Mouse (Mus musculus) liver, embryonic 14 days (tissue): ENCODE measurements around the gene Oasl2. TPM values are rescaled to one million over a fixed set of nuclear protein-coding genes. Genes with fewer than 3 reads are reported as not detected.

Source experiments
- polyA plus RNA-seq: library from polyadenylated mRNA; depleted of rRNA; stranded (reverse); fragments of >200 nt; gene quantifications from 2 replicates; pipeline ENCODE4 v1.2.3, GENCODE M21; 2012; rRNA removed

Gene Oasl2
- polyA plus RNA-seq: 1.9 and 3.1 TPM in 2 replicates

GRCm38 (mm10) chr5:114896688-114897373 lies at the start of gene Oasl2:
TSS of gene Oasl2 (plus strand) at chr5:114896936.

GRCm38 (mm10) chr5:114853364-114853763 lies 43.4 kb upstream of the Oasl2 start, which contains the start of gene 4930519G04Rik:
TSS of gene 4930519G04Rik (plus strand) at chr5:114853664.

DNA sequence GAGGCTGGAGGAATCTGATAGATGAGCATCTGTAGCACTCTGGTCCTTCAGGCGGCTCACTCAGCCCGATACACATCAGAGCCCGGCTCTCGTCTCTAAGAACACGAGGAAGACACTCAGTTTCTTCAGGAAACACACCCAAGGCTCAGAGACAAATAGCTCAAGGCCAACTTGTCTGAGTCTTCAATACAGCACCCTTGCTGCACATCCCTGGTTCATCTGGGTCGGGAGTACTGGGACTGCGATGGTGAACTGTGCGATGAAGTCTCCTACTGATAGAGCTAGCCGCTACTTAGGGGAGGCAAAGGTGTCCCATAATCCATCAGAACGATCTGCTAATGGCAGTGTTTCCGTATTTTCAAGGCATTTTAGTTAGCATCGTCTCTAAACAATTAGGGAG lies 38.2 kb upstream of the Oasl2 start, which contains the start of gene Gm9936:
Gene Gm9936 (minus strand): TSS at position 101 of the 400 bp plus-strand sequence.

DNA sequence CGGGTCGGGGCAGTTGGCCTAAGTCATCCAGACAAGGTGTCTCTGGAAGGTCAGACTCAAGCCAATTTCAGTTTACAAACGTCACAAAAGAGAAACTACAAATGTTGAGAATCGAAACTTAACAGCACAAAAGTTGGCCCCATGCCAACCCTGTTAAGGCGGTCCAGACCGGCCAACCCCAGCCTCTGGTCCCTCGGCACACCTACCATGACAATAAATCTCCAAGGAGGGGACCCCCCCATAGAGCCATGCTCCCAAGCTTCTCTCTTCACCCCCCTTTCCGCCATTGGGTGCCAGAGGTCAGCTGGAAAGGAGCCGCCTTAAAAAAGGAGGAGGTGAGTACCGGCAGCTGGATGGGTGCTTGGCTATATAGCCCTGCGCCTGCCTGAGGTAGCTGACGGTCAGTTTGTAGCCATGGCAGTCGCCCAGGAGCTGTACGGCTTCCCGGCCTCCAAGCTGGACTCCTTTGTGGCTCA lies 26.3 kb downstream of the Oasl2 start, which contains the start of gene Oasl1:
Gene Oasl1 (plus strand): TSS at position 243 of the 476 bp plus-strand sequence.

GRCm38 (mm10) chr5:114942074-114942765 lies 45.5 kb downstream of the Oasl2 start, which contains the start of gene 2210016L21Rik:
TSS of gene 2210016L21Rik (plus strand) at chr5:114942158.

Other genes starting within 250 kb of the Oasl2 start
- gene Trpv4, start 238.5 kb upstream of the Oasl2 start, polyA plus RNA-seq: 0.18 and 0.24 TPM in 2 replicates
- gene Gltp, start 206.0 kb upstream of the Oasl2 start, polyA plus RNA-seq: 16.3 and 20.1 TPM in 2 replicates
- gene Tchp, start 189.2 kb upstream of the Oasl2 start, polyA plus RNA-seq: 7.0 and 7.9 TPM in 2 replicates
- gene Ankrd13a, start 122.3 kb upstream of the Oasl2 start, polyA plus RNA-seq: 36.2 and 42.6 TPM in 2 replicates
- 12.2 and 14.8 TPM in 2 replicates for gene Git2, start 121.4 kb upstream of the Oasl2 start, polyA plus RNA-seq
- 17.4 and 19.0 TPM in 2 replicates for gene 1500011B03Rik, start 73.5 kb upstream of the Oasl2 start, polyA plus RNA-seq
- gene 4930519G04Rik, start 43.3 kb upstream of the Oasl2 start, polyA plus RNA-seq: not detected in 2 replicates
- gene Gm9936, start 38.3 kb upstream of the Oasl2 start, polyA plus RNA-seq: not detected in 2 replicates
- gene Oasl1, start 26.3 kb downstream of the Oasl2 start, polyA plus RNA-seq: 0.70 TPM in 2 replicates
- 7.5 and 8.0 TPM in 2 replicates for gene 2210016L21Rik, start 45.2 kb downstream of the Oasl2 start, polyA plus RNA-seq
- 0.89 and 1.2 TPM in 2 replicates for gene Hnf1a, start 74.2 kb downstream of the Oasl2 start, polyA plus RNA-seq
- 14.6 and 17.8 TPM in 2 replicates for gene Sppl3, start 114.2 kb downstream of the Oasl2 start, polyA plus RNA-seq
- gene Gm10401, start 201.4 kb downstream of the Oasl2 start, polyA plus RNA-seq: not detected in 2 replicates
- gene Acads, start 222.4 kb downstream of the Oasl2 start, polyA plus RNA-seq: 23.6 and 27.1 TPM in 2 replicates
- gene Unc119b, start 238.0 kb downstream of the Oasl2 start, polyA plus RNA-seq: 5.9 and 7.3 TPM in 2 replicates